Mouse (Mus musculus): ENCODE data around the gene Rmnd1.

Gene Rmnd1

DNA sequence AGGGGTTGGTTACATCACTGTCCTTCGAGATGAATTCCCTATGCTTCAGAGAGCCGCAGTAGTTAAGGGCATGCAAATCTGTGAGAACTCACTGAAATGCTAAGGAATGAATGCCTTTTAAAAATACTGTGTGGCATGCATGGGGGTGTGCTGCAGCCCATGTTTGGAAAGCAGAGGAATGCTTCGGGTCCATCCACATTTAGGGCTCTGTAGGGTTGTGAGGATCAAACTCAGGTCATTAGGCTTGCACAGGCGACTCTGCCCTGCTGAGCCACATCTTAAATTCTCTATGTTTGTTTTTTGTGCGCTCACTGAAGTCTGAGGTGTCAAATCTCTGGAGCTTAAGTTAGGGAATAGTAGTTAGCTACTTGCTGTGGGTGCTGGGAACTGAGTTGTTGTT is 41.1 kb downstream of the Rmnd1 start:
- no peak for DNase-seq (ENCODE audit: low spot score)

DNA sequence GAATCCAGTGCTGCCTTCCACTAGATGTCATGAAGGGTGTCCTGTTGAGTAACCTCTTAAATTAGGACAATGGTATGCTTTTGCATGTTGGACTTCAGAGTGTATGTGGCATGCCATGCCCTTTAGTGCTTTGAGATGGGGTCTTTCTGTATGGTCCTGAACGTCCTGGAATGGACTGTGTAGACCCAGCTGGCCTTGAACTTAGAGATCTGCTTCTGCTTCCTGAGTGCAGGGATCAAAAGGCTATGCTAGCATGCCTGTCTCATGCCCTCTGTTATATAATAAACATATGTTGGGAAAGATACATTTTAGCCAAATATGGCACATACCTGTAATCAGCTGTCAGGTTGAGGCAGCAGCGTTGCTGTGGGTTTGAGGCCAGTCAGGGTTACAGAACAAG is 41.6 kb downstream of the Rmnd1 start:
- no peak for DNase-seq (ENCODE audit: low spot score)

- DNase-seq (ENCODE audit: low spot score) = no peak
Measured at GRCm38 (mm10) chr10:4389461-4390112, 42.6 kb downstream of the Rmnd1 start.

- no peak for DNase-seq (ENCODE audit: low spot score)
Measured at GRCm38 (mm10) chr10:4389036-4389435, 43.2 kb downstream of the Rmnd1 start.

- DNase-seq (ENCODE audit: low spot score) = no peak
Measured at GRCm38 (mm10) chr10:4388384-4388745, 43.8 kb downstream of the Rmnd1 start.

DNA sequence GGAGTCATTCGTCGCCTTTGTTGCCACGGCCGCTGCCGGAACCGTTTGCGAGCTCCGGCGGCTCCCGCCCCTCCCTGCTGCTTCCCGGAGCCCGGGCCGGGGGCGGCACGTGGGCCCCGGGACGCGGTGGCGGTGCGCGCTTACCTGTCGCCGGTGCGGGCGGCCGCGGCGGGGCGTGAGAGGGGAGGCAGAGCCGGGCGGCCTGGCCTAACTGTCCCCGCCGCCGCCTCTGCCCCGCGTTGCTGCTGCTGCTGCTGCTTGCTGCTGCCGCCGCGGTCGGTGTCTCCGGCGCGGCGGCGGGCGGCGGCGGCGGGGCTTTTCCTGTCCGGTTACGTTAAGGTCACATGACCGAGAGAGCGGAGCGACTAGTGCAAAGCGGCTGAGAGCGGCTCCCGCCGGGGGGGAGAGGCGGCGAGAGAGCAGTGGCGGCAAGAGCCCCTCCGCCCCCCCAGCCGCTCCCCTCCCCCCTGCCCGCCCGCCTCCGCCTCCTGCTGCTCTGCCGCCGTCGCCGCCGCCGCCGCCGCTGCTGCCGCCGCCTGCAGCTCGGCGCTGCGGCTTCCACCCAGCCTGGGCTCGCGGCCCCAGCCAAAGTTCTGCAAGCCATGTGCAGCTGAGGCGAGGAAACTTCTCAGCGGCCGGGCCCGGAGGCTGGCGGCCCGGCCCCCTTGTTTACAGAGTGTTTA is 44.3 kb downstream of the Rmnd1 start, which contains the start of gene Zbtb2:
Gene Zbtb2, minus strand, starts transcription at position 408 of the 683 bp plus-strand sequence.
- peak; percentile 64 for DNase-seq (ENCODE audit: low spot score)

DNA sequence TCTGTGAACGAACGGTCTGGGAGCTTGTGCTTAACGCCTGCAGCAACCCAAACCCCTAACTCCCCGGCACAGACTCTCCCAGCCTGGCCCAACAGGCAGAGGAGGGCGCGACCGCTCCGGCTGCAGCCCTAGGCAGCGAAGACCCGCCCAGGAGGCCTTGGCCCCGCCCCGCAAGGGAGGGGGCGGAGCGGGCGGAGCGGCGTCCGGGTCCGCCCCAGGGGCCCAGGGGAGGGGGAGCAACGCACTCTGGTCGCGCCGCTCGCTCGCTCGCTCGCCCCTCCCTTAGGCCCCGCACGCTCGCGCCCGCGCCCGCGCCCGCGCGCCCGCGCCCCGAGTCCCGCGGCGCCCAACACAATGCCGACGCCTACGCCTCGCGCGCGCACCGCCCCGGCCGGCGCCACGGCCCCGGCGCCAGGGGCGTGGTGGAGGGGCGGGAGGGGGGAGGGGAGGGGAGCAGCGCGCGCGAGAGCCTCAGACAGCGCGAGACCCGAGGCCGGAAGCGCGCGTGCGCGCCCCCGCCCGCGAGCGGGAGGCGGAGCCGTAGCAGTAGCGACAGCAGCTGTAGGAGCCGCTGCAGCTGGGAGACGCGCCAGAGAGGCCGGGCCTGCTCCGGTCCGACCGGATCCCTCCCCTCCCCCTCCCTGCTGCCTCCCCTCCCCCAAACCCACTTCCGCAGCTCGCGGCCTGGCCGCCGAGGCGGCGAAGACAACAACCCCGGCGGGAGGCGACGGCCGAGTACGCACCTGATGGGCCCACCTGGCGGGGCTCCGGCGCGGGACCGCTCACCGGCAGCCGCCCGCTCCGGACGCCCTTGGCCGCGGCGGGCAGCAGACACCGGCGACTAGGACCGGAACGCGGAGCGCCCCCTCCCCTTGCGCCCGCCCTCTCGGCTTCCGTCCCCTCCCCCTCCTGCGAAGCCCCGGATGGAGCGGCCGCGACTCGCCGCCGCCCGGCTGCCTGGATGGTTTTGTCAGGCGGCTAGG is 45.3 kb downstream of the Rmnd1 start:
- DNase-seq (ENCODE audit: low spot score) = peak; percentile 95

- no peak for DNase-seq (ENCODE audit: low spot score)
Measured at GRCm38 (mm10) chr10:4384244-4384643, 47.9 kb downstream of the Rmnd1 start.

DNA sequence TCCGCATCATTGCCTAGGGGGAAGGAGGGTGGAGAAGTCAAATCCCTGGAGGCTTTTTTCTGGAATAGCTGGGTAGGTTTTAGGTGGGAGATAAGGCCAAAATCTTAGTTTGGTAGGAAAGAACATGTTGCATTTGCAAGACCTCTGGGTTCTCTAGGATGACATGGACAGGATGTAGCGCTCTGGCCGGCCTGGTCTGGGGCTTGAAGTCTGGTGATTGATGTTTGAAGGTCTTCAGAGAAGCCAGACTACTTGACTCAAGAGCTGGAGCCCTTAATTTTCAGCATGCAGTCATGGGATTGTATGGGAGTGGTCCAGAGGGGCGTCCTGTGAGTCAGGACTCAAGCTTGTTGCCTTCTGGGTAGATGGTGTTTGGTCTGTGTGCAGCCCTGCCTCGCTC is 51.4 kb downstream of the Rmnd1 start:
- DNase-seq (ENCODE audit: low spot score) = no peak

DNA sequence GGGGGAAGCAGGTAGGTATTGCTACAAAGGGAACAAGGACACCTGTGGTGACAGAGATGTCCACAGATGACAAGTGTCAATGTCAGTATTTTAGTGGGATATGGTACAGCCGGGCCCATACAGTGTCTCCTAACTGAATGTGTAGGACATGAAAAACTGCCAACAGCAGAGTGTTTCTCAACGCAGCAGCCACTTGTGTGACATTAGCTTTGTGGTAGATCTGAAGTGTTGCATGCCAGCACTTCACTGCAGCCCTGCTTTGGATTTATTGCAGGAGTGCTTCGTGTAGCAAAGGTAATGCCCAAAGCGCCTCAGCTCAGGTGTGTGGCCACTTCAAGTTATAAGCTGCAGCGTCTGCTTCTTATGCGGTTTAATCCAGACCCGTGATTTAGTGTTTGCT is 55.3 kb downstream of the Rmnd1 start:
- no peak for DNase-seq (ENCODE audit: low spot score)

- DNase-seq (ENCODE audit: low spot score) = no peak
Measured at GRCm38 (mm10) chr10:4376461-4376860, 55.7 kb downstream of the Rmnd1 start.

DNA sequence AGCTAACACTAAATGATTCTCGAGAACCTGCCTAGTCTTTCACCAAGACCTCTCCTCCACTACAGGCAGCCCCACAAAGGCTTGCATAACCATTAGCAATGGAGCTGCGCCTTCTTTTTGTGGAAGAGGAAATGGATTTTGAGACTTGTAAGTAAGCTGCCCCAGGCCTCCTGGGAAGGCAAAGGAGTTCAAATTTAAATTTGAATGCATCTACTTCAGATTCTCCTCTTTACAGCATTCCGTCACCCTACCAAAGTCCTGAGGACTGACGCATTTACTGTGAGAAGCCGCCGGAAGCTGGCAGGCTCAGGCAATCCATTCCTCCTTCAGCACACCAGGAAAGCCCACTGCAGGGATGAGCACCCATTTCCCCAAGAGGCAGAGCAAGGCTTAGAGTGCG is 56.9 kb downstream of the Rmnd1 start:
- no peak for DNase-seq (ENCODE audit: low spot score)

DNA sequence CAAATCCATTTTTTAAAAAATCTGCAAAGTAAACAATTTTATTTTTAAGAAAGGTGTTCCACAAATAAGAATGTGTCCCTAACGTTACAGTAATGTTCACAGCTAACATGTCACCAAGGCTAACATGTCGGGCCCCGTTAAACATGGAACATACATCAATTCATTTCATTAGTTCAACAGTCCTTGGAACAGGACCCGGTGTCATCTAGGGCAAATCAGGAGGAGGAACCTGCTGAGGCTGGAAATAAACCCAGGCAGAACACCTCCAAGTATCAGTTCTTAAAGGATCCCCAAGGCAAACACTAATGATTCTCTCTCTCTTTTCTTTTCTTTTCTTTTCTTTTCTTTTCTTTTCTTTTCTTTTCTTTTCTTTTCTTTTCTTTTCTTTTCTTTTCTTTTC is 57.5 kb downstream of the Rmnd1 start:
- no peak for DNase-seq (ENCODE audit: low spot score)

GRCm38 (mm10) chr10:4374239-4374638 is 57.9 kb downstream of the Rmnd1 start:
- no peak for DNase-seq (ENCODE audit: low spot score)

GRCm38 (mm10) chr10:4373558-4373957 is 58.6 kb downstream of the Rmnd1 start:
- DNase-seq (ENCODE audit: low spot score) = no peak

- DNase-seq (ENCODE audit: low spot score) = no peak
Measured at GRCm38 (mm10) chr10:4372011-4372410, 60.2 kb downstream of the Rmnd1 start.

DNA sequence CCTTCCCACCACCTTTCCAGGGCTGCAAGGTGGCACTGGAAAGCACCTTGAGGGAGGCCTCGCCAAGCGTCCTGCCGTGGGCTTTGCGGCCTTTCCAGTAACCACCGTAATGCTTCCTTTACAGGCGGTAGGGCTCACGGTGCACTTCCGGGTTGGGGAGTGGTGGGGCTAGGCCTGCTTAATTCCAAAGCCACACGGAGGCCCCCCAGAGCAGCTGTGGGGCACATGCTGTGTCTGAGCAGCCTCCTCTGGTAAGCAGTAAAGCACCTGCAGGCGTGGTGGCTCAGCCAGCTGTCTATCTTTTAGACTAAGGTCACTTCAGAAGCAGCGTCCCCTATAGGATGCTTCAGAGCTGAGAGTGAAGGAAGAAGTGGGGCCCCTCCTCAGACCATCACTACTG is 62.1 kb downstream of the Rmnd1 start:
- DNase-seq (ENCODE audit: low spot score) = no peak

DNA sequence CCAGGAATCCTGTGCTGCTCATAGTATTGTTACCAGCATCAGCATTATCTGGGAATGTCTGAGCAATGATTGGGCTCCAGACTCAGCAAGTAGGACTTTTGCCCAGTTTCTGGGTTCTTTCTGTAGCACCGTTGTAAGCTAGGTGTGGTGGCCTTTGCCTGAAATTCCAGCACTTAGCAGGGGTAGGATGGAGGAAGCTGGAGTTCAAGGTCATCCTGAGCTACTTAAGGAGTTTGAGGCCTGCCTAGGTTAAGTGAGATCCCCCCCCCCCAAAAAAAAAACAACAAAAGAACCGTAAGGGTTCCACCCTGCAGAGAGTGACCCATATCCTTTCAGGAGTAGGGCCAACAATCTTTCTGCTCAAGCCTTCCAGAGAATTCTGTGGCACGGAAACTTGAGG is 67.6 kb downstream of the Rmnd1 start:
- DNase-seq (ENCODE audit: low spot score) = no peak

GRCm38 (mm10) chr10:4357435-4357834 is 74.8 kb downstream of the Rmnd1 start:
- DNase-seq (ENCODE audit: low spot score) = no peak

DNA sequence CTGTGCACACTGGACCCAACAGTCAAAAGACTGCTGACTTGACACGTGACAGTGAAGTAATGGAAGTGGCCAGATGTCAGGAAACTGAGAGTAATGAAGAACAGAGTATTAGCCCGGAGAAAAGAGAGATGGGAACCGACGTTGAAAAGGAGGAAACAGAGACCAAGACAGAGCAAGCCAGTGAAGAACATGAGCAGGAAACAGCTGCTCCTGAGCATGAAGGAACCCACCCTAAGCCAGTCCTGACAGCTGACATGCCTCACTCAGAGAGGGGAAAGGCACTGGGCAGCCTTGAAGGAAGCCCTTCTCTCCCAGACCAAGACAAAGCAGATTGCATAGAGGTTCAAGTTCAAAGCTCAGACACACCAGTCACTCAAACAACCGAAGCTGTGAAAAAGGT is 75.5 kb downstream of the Rmnd1 start:
- DNase-seq (ENCODE audit: low spot score) = no peak

DNA sequence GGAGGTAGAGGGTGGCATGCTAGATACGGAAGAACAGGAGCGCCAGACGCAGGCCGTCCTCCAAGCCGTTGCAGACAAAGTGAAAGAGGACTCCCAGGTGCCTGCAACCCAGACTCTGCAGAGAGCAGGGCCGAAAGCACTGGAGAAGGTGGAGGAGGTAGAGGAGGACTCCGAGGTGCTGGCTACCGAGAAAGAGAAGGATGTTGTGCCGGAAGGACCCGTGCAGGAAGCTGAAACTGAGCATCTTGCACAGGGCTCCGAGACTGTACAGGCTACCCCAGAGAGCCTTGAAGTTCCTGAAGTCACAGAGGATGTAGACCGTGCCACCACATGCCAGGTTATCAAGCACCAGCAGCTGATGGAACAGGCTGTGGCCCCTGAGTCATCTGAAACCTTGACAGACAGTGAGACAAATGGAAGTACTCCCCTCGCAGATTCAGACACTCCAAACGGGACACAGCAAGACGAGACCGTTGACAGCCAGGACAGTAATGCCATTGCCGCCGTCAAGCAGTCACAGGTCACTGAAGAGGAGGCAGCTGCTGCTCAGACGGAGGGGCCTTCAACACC is 76.2 kb downstream of the Rmnd1 start:
- DNase-seq (ENCODE audit: low spot score) = no peak
